Mouse (Mus musculus): ENCODE measurements around the gene Clk3.
"Not testable (repeated sequence)": the region's sequence is repeated elsewhere in the genome, so short reads cannot be mapped to it uniquely, and the experiment has no call there.

Clk3 gene

DNA sequence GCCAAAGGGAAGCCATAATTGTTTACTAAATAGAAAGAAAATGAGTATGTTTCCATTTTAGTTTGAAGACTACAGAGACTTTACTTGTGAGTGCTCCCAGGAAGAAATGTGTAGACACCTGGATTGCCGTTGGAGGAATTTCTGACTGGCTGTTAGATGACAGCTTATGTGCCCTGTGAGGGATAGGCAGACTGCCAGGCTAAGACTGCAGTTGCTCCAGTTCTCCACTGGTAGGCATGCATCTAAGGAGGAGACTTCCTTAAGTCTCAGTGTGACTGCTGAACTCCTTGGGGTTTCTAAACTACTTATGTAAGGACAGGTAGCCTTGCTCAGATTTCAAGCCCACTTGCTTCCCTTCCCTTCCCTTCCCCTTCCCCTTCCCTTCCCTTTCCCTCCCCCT, 37.3 kb downstream of the Clk3 start:
- DNase-seq (ENCODE audit: low read depth in 1 of 2, low spot score in 2 of 2): no peak

- DNase-seq (ENCODE audit: low read depth in 1 of 2, low spot score in 2 of 2): no peak
These were observed 41.0 kb downstream of the Clk3 start for GRCm38 (mm10) chr9:57724701-57725100.

- no peak for DNase-seq (ENCODE audit: low read depth in 1 of 2, low spot score in 2 of 2)
These were observed 41.9 kb downstream of the Clk3 start for GRCm38 (mm10) chr9:57723796-57724195.

- DNase-seq (ENCODE audit: low read depth in 1 of 2, low spot score in 2 of 2): peak in 1 of 2 experiments; percentile 7
These were observed 42.3 kb downstream of the Clk3 start for GRCm38 (mm10) chr9:57723315-57723715.

GRCm38 (mm10) chr9:57722371-57722770, 43.3 kb downstream of the Clk3 start:
- DNase-seq (ENCODE audit: low read depth in 1 of 2, low spot score in 2 of 2): no peak

- no peak for DNase-seq (ENCODE audit: low read depth in 1 of 2, low spot score in 2 of 2)
These were observed 44.9 kb downstream of the Clk3 start for GRCm38 (mm10) chr9:57720736-57721135.

DNA sequence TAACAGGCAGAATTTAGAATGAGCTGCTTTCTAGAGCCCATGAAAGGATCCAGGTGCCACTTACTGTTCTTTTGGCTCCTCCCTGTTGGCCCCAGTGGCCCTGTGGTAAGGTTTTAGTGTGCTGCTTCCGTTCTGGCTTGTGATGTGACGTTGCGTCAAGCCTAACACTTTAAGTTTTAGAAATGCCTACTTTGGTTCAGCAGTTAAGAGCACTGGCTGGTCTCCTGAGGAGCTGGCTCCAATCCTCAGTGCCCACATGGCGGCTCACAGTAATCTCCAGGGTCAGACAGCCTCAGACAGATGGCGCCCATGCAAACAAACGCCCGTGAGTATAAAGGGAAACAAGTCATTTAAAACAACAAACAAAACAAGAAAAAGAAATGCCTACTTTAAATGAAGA, 47.3 kb downstream of the Clk3 start:
- no peak for DNase-seq (ENCODE audit: low read depth in 1 of 2, low spot score in 2 of 2)

DNA sequence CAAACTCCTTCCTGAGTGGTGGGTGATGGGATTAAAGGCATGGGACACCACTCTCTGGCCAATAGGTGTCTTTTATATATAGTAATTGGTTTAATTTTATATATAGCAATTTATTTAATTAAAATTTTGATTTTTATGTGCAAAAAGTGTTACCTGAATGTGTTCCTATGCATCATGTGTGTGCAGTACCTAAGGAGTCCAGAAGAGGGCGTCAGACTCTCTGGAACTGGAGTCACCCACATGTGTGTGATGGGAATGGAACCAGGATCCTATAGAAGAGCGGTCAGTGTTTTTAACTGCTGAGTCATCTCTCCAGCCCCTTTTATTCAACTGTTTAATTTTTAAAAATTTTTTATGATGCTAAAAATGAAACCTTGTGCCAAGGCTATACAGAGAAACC, 53.5 kb downstream of the Clk3 start:
- no peak for DNase-seq (ENCODE audit: low read depth in 1 of 2, low spot score in 2 of 2)

DNA sequence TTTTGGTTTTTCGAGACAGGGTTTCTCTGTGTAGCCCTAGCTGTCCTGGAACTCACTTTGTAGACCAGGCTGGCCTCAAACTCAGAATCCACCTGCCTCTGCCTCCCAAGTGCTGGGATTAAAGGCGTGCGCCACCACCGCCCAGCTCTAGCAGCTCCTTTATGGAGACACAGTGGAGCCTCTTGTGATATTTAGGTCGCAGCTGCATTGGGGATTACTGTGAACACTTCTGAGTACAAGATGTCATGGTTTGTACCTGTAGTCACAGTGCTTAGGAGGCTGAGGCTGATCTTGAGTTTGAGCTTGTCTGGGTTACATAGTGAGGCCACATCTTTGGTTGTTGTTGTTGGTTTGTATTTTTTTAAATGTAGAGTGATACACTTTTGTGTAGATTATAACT, 55.4 kb downstream of the Clk3 start:
- DNase-seq (ENCODE audit: low read depth in 1 of 2, low spot score in 2 of 2): not testable (repeated sequence)

- no peak for DNase-seq (ENCODE audit: low read depth in 1 of 2, low spot score in 2 of 2)
These were observed 56.9 kb downstream of the Clk3 start for GRCm38 (mm10) chr9:57708720-57709274.

- DNase-seq (ENCODE audit: low read depth in 1 of 2, low spot score in 2 of 2): peak; percentile 42 to 71
These were observed 57.5 kb downstream of the Clk3 start, which contains the start of gene Edc3 for GRCm38 (mm10) chr9:57708068-57708719. Gene Edc3, plus strand, starts transcription at chr9:57708540.

DNA sequence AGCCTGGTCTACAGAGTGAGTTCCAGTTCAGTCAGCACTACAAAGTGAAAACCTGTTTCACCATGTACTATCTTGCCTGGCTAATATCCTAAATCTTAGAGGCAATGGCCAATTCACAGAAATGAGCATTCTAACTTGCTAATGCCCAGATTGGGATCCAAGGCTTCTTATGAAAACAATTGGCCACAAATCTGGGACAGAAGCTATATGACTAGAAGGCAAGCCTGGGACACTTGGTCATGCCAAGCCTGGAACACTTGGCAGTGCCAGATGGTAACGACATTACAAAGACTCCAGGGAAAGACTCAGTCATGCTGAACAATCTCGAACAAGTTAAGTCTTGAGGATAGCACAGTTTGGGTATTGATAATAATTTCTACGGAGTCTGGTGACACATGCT, 59.2 kb downstream of the Clk3 start:
- DNase-seq (ENCODE audit: low read depth in 1 of 2, low spot score in 2 of 2): no peak

All from monocyte, adult 2 months (primary cell).